Mouse (Mus musculus) T-helper 2 cell (primary cell): ENCODE data around the gene Ptk7.
"Not testable (repeated sequence)": the region's sequence is repeated elsewhere in the genome, so short reads cannot be mapped to it uniquely, and the experiment has no call there.

Experiments used
- in situ Hi-C: fragments of 300-600 bp; cut with MboI, MseI; formaldehyde crosslinking; loops from one replicate; pipeline ENCODE4 v1.15.1; 2025; ENCODE audit warnings: high pct_unique_total_duplicates

Ptk7 gene

DNA sequence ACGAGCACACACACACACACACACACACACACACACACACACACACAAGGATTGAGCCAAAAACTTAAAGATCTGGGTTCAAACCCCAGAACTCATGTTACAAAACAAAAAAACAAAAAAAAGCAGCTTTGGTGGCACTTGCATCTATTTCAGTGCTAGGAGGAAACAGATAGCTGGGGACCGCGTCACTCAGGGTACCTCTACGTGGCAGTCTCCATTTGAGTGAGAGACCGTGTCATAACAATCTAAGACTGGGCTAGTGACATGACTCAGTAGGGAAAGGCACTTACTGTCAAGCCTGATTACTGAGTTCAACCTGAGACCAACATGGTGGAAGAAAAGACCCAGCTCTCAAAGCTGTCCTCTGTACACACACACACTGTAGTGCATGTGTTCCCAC lies 71.2 kb downstream of the Ptk7 start:
- in situ Hi-C loops, result no loop called here

DNA sequence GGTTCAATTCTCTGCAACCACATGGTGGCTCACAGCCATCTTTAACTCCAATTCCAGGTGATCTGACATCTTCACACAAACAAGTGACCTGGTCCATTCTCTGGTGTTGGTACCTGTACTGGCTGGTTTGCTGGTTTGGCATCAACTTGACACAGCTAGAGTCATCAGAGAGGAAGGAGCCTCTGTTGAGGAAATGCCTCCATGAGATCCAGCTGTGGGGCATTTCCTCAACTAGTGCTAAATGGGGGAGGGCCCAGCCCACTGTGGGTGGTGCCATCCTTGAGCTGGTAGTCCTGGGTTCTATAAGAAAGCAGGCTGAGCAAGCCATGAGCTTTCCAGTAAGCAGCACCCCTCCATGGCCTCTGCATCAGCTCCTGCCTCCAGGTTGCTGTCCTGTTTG lies 72.0 kb downstream of the Ptk7 start:
- in situ Hi-C loops, result not testable (repeated sequence)

DNA sequence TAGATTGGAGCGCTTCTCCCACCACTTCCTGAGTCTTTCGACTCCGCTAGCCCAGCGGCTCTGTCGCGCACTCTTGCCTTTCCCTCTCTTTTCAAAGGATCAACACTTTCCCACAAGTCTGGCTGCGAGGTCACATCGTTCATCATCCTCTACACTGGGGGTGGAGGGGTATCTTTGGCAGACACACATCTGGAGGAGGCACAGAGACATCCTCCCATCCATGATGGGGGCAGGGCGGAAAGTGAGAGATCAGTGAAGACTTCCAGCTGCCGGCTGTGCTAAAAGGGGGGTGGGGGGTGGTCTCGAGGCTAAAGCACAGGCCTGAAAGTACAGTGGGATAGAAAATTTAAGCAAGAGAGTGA lies 72.7 kb downstream of the Ptk7 start:
- in situ Hi-C loops, result no loop called here

DNA sequence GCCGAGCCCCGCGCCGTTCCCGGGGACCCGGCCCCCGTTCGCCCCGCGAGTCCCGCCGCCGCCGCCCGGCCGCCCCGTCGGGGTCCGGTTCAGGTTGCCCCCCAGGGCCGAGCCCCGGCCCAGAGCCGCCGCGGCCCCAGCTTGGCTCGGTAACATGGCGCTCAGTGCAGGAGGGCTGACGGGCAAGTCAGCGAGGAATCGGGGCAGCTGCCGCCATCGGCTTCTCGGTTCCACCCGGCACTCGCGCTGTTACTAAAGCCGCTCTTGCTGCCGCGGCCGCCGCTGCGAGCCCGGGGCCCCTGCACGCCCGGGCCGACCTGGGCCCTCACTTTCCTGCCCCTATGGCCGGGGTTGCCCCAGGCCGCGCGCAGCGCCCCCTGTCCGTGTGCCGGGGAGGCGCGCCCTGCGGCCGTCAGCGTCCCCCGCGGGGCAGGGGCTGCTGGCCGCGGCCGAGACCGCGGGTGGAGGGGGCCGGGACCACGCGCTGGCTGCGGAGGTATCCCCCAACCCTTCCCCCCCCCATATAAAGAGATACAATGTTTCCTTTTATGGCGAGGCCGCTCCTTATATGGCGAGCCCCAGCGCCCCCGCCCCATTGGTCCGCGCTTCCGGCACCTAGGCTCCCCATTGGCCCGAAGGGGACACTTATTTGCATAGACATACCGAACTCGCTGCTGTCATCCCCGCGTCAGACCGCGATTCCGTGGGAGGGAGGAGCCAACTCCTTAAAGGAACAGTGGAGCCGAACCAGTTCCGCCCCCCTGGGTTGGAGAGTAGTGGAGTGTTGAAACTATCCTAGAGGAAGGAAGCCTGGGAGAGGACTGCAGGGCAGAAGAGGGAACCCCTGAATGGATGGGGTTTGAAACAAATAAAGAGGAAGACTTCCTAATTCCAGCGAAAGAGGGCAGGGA lies 73.4 kb downstream of the Ptk7 start, which contains the start of gene Srf:
Gene Srf, minus strand, starts transcription at position 503 of the 911 bp plus-strand sequence.
- in situ Hi-C loops, result no loop called here

DNA sequence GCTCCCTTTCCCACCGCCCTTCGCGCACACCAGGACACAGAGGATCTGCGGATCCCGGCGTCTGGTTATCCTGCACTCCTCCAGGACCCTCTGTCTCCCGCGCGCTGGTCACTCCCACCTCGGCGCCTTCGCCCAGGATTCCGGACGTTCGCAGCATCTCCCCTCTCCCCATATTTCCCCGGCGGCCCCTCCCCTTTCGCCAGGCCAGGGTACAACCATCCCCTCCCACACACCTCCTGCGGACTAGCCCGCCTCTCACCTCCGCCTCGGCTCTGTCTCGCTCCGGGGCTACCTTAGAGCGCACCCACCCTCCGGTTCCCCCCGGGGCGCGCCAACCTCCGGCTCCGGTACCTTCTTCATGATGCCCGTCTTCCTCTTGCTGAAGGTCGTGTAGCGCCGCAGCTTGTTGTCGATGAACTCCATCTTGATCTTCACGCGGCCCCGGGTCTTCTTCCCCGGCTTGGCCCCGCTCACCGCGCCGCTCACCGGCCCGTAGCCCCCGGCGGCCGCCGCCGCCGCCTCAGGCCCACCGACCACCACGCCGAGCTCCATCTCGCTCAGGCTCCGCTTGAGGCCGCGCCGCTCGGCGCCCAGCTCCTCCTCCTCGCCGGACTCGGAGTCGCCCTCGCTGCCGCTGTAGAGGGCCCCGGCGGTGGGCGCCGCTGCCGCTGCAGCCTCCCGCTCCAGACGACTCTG lies 74.2 kb downstream of the Ptk7 start:
- in situ Hi-C loops, result no loop called here

DNA sequence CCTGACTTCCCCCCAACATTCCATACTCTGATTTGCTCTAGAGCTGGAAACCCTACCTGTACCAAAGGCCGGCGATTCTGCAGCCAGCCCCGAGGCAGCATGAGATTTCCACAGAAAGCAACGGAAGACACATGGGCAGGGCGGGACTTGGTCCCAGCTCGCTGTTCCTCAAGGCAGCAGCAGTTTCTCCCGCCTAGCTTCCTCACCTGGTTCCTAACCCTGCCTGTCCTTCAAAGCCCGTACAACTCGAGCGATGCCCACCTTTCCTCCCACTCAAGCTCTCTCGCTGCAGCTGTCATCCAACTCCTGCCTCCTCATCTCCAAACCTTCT lies 74.7 kb downstream of the Ptk7 start:
- in situ Hi-C loops, result no loop called here

DNA sequence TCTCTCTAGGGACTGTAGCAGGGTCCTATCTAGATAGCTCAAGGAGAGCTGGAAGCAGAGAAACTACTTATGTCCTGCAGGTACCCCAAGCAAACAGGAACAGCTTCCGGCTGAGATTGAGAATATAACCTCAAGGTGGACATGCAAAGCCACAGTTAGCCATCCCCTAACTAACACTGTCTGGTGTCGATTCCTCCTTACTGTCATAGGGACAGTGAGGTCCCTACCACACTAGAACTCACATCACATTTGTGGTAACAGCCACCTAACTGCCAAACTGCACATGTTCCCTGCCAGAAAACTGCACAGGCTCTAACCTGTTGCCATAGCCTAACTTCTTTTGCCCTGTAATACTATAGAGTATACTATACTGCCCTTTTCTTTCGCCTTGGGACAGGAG lies 75.4 kb downstream of the Ptk7 start:
- in situ Hi-C loops, result no loop called here

DNA sequence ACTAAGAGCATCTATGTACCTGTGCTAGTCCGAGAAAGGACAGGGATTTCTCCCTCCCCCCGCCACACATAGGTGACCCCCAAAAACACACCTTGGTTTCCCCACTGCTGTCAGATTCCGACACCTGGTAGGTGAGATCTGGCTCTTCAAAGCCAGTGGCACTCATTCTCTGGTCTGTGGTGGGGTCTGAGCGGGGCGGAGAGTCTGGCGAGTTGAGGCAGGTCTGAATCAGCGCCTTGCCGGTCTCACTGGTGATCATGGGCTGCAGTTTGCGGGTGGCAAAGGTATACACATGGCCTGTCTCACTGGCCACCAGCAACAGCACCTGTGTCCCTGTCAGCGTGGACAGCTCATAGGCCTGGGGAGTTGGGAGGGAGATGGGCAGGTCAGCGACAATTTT lies 75.8 kb downstream of the Ptk7 start:
- in situ Hi-C loops, result no loop called here

DNA sequence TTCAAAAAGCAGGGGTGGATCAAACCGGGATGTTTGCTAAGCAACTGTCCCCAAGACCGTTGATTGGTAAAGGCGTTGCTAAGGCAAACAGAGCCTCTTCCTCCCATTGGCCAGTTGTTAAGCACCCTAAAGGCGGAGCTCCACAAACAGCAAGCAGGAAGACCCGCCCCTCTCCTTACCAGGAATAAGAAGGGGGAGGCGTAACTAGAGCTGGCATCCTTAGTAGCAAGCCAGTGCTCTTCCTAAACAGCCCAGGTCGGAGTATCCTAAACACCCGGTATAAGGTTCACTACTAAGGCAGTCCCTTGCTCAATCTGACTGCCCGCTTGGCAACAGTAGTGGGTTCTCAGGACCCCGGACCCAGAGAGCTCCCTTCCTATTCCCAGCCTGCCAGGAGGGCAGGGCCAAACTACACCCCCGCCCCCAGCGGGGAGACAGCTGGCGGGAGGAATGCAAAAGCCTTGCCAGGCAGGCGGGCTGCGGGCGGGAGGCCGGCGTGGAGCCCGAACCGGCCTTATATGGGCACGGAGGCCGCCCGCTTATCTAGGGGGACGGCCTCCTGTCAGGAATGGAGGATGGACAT lies 76.4 kb downstream of the Ptk7 start:
- in situ Hi-C loops, result no loop called here

DNA sequence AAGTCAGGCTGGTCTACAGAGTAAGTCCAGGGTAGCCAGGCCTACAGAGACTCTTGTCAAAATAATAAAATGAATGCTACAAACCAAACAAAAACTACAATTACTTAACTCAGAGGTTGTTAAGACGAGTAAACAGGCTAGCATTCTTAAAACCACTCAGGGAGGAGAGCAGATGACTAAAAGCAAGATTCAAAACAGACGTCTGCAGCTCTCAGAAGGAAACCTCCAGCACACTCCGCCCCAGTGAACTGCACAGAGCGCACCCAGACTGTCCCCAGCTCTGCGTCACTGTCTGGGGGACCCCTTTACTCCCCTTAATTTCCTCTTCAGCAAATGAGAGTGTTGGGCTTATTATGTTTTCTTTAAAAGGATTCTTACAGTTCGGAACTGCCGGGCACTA lies 77.2 kb downstream of the Ptk7 start:
- in situ Hi-C loops, result no loop called here

DNA sequence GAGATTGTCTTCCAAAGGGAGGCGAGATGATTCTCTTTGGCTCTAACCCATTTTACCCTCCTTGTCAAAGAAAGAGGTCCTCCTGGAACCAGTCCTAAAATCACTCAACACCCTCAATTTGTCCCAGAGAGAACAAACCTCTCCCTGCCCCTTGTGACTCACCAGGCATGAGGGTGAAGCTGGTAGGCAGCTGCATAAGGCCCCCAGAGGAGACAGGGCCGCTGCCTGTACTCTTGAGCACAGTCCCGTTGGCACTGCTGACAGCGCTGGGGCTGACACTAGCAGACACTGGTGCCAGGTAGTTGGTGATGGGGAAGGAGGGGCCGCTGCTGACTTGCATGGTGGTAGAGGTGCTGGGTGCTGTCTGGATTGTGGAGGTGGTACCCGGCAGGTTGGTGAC lies 77.9 kb downstream of the Ptk7 start:
- in situ Hi-C loops, result no loop called here

DNA sequence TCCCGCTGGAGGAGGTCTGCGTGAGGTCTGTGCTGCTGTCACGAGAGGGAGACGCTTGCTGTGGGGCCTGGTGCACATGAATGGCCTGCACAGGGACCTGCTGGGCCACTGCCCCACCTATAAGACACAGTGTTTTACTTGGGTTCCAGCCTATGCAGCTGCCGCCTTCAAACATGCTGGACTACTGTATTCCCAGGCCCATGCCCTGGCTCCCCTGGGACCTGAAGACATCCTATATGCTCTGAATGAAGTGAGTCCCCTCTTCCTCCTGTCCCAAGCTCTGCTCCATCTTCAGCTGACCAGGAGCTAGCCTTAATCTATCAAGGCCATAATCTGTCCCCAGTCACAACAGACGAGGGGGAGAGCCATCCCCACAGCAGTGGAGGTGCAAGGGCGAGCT lies 78.4 kb downstream of the Ptk7 start:
- in situ Hi-C loops, result no loop called here

DNA sequence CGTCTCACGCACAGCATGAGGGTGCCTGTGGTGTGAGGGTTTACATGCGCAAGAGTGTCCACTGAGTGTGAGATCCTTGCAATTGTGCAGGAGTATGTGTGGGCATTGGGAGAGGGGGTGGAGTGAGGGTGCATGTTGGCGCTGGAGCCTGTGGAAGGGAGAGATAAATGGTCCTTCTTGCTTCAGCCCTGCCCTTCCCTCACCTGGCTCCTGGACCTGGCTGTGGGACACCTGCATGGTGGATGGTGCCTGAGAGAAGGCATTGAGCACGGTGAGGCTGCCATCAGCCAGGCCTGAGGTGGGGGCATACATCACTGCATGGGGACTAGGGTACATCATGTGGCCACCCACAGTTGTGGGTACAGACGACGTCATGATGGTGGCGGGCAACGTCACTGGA lies 79.7 kb downstream of the Ptk7 start:
- in situ Hi-C loops, result loop anchor here (10.0 kb wide), 1 partner anchor 65 kb away; the partner anchor contains the start of gene Ttbk1

DNA sequence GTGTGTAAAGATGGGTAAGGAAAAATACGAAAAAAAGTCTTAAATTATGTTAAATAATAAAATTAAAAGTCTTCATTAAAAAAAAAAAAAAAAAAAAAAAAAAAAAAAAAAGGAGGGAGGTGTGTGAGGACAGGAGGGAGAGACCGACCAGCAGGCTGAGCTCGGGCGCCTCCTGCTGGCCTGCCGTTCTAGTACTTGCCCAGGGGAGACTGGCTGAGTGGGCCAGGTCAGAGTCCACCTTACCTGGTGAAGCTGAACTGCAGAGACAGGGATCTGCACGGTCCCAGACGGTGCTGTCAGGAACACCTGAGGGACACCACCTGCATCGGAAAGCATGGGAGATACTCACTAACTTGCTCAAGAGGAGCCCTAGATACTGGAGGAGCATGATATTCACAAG lies 80.1 kb downstream of the Ptk7 start:
- in situ Hi-C loops, result loop anchor here (10.0 kb wide), 1 partner anchor 64 kb away; the partner anchor contains the start of gene Ttbk1

DNA sequence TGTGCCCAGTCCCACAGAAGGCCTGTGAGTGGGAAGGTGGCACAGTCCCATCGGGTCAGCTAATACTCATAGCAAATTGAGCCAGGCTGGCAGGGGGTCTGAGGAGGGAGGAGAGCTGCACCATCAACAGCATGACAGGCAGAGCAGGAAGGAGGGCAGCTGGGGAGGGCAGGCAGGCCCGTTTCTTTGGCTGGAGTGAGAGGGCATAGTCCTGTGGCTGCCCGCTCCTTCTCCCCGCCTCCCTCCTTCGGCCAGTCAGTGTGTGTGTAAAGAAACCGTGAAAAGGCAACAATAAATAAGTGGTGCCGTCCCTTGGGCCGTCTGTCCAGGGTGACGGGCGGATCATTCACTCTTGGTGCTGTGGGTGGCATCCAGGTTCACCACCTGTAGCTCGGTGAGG lies 80.6 kb downstream of the Ptk7 start:
- in situ Hi-C loops, result loop anchor here (10.0 kb wide), 1 partner anchor 64 kb away; the partner anchor contains the start of gene Ttbk1

DNA sequence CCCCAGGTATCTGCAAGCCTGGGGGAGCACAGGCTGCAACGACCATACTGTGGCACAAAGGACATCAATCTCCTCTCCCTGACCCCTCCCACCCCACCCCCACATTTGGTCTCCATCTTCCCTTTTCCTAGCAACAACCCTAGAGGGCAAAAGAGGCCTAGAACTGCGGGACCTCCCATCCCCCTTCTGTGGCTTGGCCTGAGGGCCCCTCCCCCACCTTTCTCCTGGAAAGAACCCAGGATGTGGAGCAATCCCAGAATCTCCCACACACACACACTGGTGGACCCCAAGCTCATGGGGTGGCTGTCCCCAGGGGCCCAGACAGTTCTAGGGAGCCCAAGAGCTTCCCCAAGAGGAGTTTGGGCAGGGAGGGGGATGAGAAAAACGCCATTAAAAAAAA lies 81.4 kb downstream of the Ptk7 start:
- in situ Hi-C loops, result loop anchor here (10.0 kb wide), 1 partner anchor 63 kb away; the partner anchor contains the start of gene Ttbk1

DNA sequence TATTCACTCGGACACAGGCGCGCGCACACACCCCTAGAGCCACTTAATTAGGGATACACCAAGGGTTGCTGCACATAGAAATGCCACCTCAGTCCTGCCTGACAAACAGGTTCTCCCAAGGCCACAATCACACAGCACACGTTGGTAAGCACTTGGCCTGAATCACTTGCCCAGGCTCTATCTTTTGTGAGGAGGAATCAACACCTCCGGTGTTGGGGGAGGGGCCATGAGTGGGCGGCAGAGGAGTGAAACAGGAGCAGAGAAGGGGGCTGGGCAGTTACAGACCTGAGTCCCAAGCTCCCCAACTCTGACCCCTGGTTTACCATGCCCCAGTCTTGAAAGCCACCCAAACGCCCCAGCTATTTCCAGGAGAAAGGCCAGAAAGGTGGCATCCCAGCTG lies 82.3 kb downstream of the Ptk7 start:
- in situ Hi-C loops, result loop anchor here (10.0 kb wide), 1 partner anchor 62 kb away; the partner anchor contains the start of gene Ttbk1

DNA sequence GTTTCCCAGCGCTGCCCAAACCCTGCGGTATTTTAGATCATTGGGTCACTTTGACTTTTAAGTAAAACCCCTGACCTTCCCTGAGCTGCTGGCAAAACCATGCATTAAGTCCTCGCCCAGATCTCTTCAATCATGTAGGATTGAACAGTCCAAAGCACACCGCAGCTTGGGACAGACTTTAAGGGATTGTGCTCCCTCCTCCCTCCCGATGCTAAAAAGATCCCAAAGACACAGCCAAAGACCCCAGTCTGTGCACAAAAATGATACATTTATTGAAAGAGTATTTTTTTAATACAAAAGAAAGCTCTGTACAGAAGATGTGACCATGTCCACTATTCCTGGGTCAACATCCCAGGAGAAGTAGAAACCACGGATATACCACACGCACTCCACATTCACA lies 82.7 kb downstream of the Ptk7 start:
- in situ Hi-C loops, result loop anchor here (10.0 kb wide), 1 partner anchor 62 kb away; the partner anchor contains the start of gene Ttbk1

DNA sequence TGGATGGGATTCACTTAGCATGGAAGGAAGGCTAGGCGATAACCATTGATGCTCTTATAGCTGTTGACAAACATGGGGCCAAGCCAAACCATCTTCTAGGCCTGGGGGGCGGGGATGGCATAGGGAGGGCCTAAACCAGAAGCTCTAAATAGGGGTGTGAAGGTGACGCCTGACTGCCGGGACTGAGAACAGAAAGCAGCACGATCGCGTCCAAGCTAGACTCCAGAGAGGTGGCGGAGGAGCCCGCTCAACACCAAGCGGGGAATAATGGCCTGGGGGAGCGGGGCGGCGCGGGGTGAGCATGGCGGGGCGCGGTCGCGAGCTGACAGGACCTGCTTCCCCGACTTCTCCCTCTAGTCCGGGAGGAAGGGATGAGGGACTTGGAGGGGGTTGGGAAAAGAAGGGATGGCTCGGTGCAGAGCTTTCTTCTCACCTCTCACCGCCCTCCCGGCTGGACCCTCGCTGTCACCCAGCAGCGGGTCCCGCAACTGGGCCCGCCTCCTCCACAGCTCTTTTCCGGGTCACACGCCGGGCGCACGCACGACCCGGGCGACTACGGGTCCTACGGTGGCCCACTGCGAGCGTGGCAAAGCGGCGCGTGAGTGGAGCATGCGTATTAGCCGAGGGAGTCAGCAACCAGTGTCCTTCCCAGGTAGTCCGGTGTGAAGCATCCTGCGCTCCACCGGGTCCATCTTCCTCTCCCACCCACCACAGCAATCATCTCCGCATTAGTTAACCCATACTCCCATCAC lies 83.3 kb downstream of the Ptk7 start, which contains the start of gene Cul9:
Gene Cul9, minus strand, starts transcription at position 576 of the 752 bp plus-strand sequence.
- in situ Hi-C loops, result loop anchor here (10.0 kb wide), 1 partner anchor 61 kb away; the partner anchor contains the start of gene Ttbk1

DNA sequence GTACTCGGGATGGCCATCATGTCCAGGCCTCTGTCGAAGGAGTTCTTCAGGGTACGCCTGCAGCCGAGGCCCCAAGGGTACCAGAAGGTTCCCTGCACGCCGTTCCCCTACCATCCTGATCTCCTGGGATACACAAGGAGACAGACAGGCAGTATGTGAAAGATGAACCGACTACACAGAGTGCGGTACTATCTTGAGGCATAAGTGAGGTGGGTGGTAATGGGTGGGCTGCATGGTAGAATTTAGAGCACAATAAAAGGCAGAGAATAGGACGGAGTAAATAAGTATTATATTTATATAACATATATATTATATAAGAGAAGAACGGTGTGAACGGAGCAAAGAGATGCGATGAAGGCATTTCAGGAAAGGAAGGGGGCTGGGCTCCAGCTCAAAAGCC lies 85.6 kb downstream of the Ptk7 start:
- in situ Hi-C loops, result loop anchor here (5.0 to 10.0 kb wide), 3 partner anchors 36 to 84 kb away; partner anchors contain the start of genes Ptk7 and Ttbk1

DNA sequence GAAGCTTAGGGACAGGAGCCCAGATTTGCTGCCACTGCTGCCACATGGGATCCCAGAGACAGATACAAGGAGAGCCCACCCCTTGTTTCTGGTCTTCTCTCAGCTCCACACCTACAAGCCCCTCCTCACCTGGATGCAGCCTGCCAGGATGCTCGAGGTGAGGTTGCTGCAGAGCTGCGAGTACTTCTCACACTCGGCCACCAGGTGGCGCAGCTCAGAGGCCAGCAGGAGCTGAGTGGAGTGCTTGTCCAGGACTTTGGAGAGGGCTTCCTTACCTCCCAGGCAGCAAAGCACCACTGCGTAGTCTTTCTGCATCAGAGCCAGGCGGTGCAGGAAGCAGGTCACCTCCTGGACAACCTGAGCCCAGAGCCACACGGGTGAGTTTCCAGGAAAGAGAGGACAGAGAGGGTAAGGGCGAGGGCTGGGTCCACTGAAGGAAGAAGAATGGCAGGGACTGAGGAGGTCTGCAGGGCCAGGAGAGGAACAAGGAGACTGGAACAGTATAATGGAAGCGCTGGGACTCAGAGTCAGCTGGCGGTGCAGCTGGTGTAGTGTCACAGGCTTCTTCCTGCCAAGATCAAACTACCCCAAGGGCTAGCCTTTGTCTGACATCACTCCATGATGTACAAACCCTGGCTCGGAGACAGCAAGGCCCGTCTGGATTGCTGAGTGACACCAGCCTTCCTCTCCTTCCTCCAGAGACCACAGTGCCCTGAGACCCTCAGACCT lies 103.6 kb downstream of the Ptk7 start:
- in situ Hi-C loops, result no loop called here
